Mouse (Mus musculus) liver, embryonic 11.5 days (tissue): ENCODE data around the gene Sned1. TPM values are rescaled to one million over a fixed set of nuclear protein-coding genes. Genes with fewer than 3 reads are reported as not detected.
A peak's percentile ranks its signal among the peaks of the same experiment; 100 is the strongest.

Source experiments
- ATAC-seq: fragments of 200-750 bp; cut with Nextera tagmentation; replicated peaks from 2 replicates; pipeline ENCODE4 v1.8.0; 2017; ENCODE audit warnings: moderate number of reproducible peaks, mild to moderate bottlenecking, moderate TSS enrichment, moderate library complexity; ENCODE audit not compliant: low FRiP score
- DNase-seq: peaks from one replicate; pipeline ENCODE4 v3.0.0-alpha.2; 2017; ENCODE audit warnings: low spot score
- H3K27ac ChIP-seq: fragments of 300-500 bp; sonication (generic); 2 replicates; pipeline ENCODE4 v1.5.1; 2014; ENCODE audit warnings: mild to moderate bottlenecking, low read depth, low read length, control low read depth
- H3K27me3 ChIP-seq: fragments of 300-500 bp; sonication (generic); replicated peaks from 2 replicates; pipeline ENCODE4 v1.6.1; 2014; ENCODE audit warnings: low read length, mixed read lengths; ENCODE audit not compliant: control insufficient read depth, insufficient read depth
- H3K36me3 ChIP-seq: fragments of 300-500 bp; sonication (generic); 2 replicates; pipeline ENCODE4 v1.6.1; 2014; ENCODE audit warnings: mild to moderate bottlenecking, low read length, moderate library complexity, mixed read lengths; ENCODE audit not compliant: control insufficient read depth, insufficient read depth
- H3K4me1 ChIP-seq: fragments of 300-500 bp; sonication (generic); replicated peaks from 2 replicates; pipeline ENCODE4 v1.6.1; 2014; ENCODE audit warnings: low read length, mixed read lengths; ENCODE audit not compliant: control insufficient read depth, insufficient read depth
- H3K4me2 ChIP-seq: fragments of 300-500 bp; sonication (generic); 2 replicates; pipeline ENCODE4 v1.6.1; 2014; ENCODE audit warnings: mild to moderate bottlenecking, control low read depth, moderate library complexity
- H3K4me3 ChIP-seq: fragments of 300-500 bp; sonication (generic); 2 replicates; pipeline ENCODE4 v1.5.1; 2014; ENCODE audit warnings: low read depth, low read length, control low read depth
- H3K9ac ChIP-seq: fragments of 300-500 bp; sonication (generic); 2 replicates; pipeline ENCODE4 v1.6.1; 2014; ENCODE audit warnings: low read depth, low read length, control low read depth
- H3K9me3 ChIP-seq: fragments of 300-500 bp; sonication (generic); 2 replicates; pipeline ENCODE4 v1.6.1; 2016; ENCODE audit warnings: low read length, inconsistent platforms, mixed read lengths; ENCODE audit not compliant: control insufficient read depth
- WGBS: fragments of 180-500 bp; shearing (Covaris S2); extraction: QIAGEN DNeasy Blood & Tissue Kit; methylation state at CpG from one replicate; pipeline ENCODE4 v1.1.7; 2014; 5-methylcytosine and 5-hydroxymethylcytosine counted together
- polyA plus RNA-seq: library from polyadenylated mRNA; unstranded; fragments of >200 nt; fragmentation: Nextera tagmentation; extraction: Ambion mirVana; gene quantifications from 2 replicates; pipeline ENCODE4 v1.2.1, GENCODE M21; 2014

The Sned1 gene
- polyA plus RNA-seq, 1 experiment from 2014 or later, result 2.3 TPM

DNA sequence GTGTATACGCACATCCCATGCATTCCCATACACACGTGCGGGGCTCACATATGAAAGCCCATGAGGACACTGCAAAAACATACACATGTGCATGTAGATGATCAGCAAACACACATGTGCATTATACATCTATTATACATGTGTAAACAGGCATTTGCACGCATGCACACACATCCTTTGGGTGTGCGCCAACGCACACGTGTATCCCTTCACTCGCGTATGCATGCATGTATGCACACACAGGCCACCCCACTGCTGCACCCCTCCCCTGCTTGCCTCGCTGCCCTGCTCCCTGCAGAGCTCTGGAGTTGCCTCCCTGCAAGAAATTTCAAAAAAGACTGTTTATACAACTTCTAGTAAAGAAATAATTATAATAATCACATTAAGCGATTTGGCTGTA, 24.6 kb upstream of the Sned1 start:
- no peaks in the 10 kb centered on the region for H3K36me3 ChIP-seq
- H3K27ac ChIP-seq, result peak overlapping the region; percentile 19; the same call in 1 of the 2 replicates
- no peak overlapping the region for H3K4me3 ChIP-seq
- ATAC-seq, result no peak
- no peaks in the 10 kb centered on the region for H3K9me3 ChIP-seq
- DNase-seq, result no peak
- no peak overlapping the region for H3K9ac ChIP-seq
- WGBS, result 82% methylated on average over 11 of the region's 11 CpGs
- no peak overlapping the region for H3K4me2 ChIP-seq
- no peaks in the 10 kb centered on the region for H3K27me3 ChIP-seq
- no peaks in the 10 kb centered on the region; the same call in 1 of the 2 replicates for H3K4me1 ChIP-seq

DNA sequence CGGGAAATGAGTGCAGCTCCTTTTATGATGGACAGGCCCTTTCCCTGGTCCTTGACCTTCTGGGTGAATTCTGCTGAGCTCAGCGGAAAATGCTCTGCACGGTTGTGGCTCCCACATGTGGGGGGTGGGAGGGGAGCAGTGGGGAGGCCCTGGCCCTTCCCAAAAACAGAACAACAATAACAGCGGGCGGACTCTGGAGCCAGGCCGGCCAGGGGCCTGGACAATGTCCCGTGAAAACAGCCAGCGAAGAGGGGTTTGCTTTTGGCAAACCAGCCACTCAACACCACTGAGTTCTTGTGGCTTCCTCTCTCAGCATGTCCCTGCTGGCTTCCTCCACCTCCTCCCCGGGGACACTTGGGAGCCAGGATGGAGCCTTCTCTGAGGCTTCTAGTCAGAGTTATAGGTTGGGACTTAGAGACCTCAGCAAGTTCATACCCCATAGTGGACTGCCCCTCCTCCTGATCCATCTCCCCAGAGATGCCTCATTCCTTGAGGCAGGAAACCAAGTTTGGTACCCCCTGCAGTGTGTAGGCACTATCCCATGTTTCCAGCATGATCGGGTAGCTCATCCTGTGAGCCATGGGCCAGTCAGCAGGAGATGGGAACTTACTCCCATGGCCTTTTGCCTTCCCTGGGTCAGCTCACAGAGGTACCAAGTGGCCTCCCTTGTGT, 24.0 kb upstream of the Sned1 start:
- no peak overlapping the region for H3K9ac ChIP-seq
- H3K4me1 ChIP-seq, result no peaks in the 10 kb centered on the region; the same call in 1 of the 2 replicates
- no peak overlapping the region for H3K4me3 ChIP-seq
- no peak for DNase-seq
- 53% methylated on average over 10 of the region's 10 CpGs for WGBS
- H3K9me3 ChIP-seq, result no peaks in the 10 kb centered on the region
- H3K27ac ChIP-seq, result no peak overlapping the region
- H3K36me3 ChIP-seq, result no peaks in the 10 kb centered on the region
- H3K4me2 ChIP-seq, result no peak overlapping the region
- no peaks in the 10 kb centered on the region for H3K27me3 ChIP-seq
- no peak for ATAC-seq

DNA sequence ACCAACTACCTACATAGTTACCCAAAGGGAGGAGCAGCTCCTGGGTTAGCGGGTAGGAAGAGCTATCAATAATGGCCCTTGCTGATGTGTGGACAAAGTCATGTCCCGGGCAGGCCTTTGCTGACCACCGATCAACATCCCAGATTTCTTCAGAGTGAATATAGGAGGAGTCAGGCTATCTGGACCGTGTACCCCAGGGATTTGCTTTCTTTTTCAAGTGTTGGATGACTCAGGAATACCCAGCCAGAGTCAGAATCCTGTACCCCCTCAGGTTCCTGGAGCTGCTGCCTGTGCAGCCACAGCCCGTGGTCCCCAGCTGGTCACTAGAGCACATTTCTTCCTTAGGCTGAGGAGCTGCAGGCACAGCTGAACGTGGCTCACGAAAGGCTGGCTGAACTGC, 23.2 kb upstream of the Sned1 start:
- H3K4me3 ChIP-seq, result no peak overlapping the region
- no peak overlapping the region for H3K9ac ChIP-seq
- H3K4me2 ChIP-seq, result no peak overlapping the region
- DNase-seq, result no peak
- H3K27ac ChIP-seq, result no peak overlapping the region
- ATAC-seq, result no peak
- WGBS, result 71% methylated on average over 7 of the region's 7 CpGs
- no peaks in the 10 kb centered on the region; the same call in 1 of the 2 replicates for H3K4me1 ChIP-seq
- H3K9me3 ChIP-seq, result no peaks in the 10 kb centered on the region
- H3K36me3 ChIP-seq, result no peaks in the 10 kb centered on the region
- no peaks in the 10 kb centered on the region for H3K27me3 ChIP-seq

DNA sequence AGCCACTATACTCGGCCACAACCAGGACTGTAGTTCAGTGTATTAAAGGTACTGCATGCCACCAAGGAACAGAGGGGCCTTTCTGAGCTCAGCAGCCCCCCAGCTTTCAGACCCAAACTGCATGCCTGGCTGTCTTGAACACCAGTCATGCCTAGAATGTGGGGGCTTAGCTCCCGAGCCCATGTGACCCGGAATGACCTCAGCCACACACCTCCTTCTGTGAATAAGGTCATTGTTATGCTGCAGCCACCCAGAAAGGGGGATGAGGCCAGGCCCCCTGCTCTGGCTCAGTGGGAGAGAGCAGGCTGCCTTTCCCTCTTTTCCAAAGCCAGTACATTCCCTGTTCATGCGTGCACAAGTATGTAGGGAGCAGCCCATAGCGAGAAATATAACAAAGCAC, 21.0 kb upstream of the Sned1 start:
- 61% methylated on average over 5 of the region's 5 CpGs for WGBS
- H3K27me3 ChIP-seq, result no peaks in the 10 kb centered on the region
- no peak overlapping the region for H3K4me3 ChIP-seq
- no peak overlapping the region for H3K27ac ChIP-seq
- H3K4me2 ChIP-seq, result no peak overlapping the region
- H3K9ac ChIP-seq, result no peak overlapping the region
- no peak for DNase-seq
- ATAC-seq, result no peak
- no peaks in the 10 kb centered on the region for H3K36me3 ChIP-seq
- H3K9me3 ChIP-seq, result no peaks in the 10 kb centered on the region
- no peaks in the 10 kb centered on the region; the same call in 1 of the 2 replicates for H3K4me1 ChIP-seq

DNA sequence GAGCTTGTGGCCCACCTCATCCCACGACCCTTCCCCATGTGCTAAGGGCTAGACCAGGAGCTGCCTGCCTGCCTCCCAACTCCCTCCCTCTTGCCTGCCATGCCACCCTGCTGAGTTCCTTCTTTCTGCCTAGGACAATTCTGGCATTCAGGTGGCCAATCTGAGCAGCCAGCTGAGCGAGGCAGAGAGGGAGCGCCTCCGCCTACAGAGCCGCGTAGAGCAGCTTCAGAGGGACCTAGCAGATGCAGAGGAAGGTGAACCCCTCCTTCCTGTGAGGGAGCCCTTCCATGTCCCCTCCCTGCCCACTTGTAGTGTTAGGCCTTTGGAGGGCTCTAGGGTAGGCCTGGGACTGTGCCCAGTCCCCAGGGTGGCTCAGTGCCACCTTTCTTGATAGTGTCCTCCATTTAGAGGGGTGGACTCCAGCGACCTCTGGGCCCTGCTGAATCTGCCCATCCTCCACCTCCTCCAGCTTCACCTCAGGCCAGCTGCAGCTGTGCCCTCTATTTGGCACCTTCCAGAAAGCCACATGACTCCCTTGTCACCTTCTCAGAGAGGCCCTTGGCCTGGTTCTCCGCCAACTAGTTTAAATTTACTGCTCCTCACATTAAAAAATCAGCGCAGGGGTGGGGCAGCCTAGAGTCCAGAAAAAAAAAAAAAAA, 18.7 kb upstream of the Sned1 start:
- Histone ChIP-seq H3K9ac (no peak overlapping the region), H3K27me3 (no peaks in the 10 kb centered on the region), H3K9me3 (no peaks in the 10 kb centered on the region), H3K4me1 (no peaks in the 10 kb centered on the region; the same call in 1 of the 2 replicates), H3K4me2 (no peak overlapping the region), H3K27ac (no peak overlapping the region), H3K36me3 (no peaks in the 10 kb centered on the region), H3K4me3 (no peak overlapping the region)
- 77% methylated on average over 9 of the region's 9 CpGs for WGBS
- ATAC-seq, result no peak
- DNase-seq, result no peak

DNA sequence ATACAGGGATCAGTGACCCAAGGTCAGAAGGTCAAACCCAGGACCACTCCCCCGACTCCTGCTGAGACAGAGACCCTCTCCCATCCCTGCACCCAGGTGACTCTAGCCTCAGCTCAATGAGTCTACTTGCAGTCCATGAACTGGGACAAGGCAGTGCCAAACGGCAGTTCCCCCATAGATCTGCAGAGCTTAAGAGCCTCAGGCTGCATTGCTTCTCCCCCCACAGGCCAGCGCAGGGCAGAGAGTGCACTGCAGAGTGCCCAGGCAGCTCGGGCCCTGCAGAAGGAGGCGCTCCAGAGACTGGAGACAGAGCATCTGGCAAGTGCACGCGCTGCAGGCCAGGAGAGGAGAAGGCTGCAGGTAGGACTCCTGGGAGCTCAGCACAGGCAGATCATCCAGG, 18.1 kb upstream of the Sned1 start:
- Histone ChIP-seq H3K4me3 (no peak overlapping the region), H3K4me2 (no peak overlapping the region), H3K9me3 (no peaks in the 10 kb centered on the region), H3K9ac (no peak overlapping the region), H3K36me3 (no peaks in the 10 kb centered on the region), H3K27me3 (no peaks in the 10 kb centered on the region), H3K4me1 (no peaks in the 10 kb centered on the region), H3K27ac (no peak overlapping the region)
- DNase-seq, result no peak
- 61% methylated on average over 7 of the region's 7 CpGs for WGBS
- ATAC-seq, result no peak

DNA sequence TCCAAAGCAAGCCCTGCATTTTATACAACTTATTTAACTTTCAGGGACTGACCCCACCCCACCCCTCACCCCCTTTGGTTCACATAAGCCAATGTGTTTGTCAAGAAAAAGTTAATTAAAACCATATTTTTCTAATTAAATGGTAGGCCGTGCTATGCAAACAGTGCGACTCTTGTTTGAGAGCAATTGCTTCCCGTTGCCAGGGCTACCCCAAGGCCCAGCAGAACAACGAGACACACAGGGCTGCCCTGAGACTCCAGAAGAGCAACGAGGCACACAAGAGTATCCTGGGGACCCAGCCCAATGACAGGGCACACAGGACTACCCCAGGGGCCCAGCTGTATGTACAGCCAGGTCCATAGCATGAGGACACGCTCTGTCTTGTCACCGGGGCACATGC, 14.9 kb upstream of the Sned1 start:
- ATAC-seq, result no peak; the same call in 1 of the 2 replicates
- H3K4me2 ChIP-seq, result no peak overlapping the region
- 72% methylated on average over 7 of the region's 7 CpGs for WGBS
- no peaks in the 10 kb centered on the region for H3K4me1 ChIP-seq
- no peak for DNase-seq
- no peaks in the 10 kb centered on the region for H3K36me3 ChIP-seq
- H3K9me3 ChIP-seq, result no peaks in the 10 kb centered on the region
- no peak overlapping the region for H3K9ac ChIP-seq
- peaks cover 4% of the 10 kb centered on the region; the same call in 1 of the 2 replicates for H3K27me3 ChIP-seq
- no peak overlapping the region for H3K27ac ChIP-seq
- H3K4me3 ChIP-seq, result no peak overlapping the region

DNA sequence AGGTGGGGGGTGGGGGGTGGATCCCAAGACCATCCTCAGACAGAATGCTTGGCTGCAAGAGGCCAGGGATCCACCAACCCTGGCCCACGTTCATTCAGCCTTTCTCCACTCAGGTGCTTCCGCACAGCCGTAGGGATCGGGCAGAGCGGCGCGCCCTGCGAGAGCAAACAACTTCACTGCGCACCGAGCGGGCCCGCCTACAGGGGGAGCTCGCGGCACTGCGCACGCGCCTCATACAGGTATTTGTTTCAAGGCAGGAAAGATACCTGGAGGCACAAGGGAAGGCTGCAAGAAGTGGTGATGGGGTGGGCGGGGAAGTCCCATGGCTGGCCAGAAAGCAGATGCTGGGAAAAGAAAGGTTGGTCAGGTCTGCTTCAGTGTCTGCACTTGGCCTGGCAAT, 11.7 kb upstream of the Sned1 start:
- Histone ChIP-seq H3K27ac (no peak overlapping the region), H3K4me1 (no peaks in the 10 kb centered on the region), H3K27me3 (peaks cover 4% of the 10 kb centered on the region; the same call in 1 of the 2 replicates), H3K9ac (no peak overlapping the region), H3K4me2 (no peak overlapping the region), H3K4me3 (no peak overlapping the region), H3K9me3 (no peaks in the 10 kb centered on the region), H3K36me3 (no peaks in the 10 kb centered on the region)
- 6% methylated on average over 18 of the region's 18 CpGs for WGBS
- no peak for ATAC-seq
- peak; percentile 50 for DNase-seq

DNA sequence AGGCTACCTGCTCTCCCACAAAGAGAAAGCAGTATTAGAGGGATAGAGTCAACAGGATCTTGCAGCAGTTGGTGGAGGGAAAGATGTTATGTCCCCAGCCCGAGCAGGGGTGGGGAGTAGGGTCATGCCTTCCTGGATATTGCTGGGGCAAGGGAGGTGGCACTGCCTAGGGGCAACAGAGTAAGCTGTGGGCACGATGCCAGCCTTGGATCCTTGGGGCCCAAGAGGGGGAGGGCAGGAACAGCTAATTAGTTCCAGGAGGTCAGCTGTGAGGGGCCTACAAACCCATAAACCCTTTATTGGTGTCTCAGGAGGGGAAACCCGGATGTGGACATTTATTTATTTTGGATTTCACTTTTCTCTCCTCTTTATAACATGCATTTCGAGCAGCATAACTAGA, 10.4 kb upstream of the Sned1 start:
- no peaks in the 10 kb centered on the region for H3K9me3 ChIP-seq
- no peak overlapping the region for H3K9ac ChIP-seq
- H3K4me2 ChIP-seq, result no peak overlapping the region
- no peak overlapping the region for H3K27ac ChIP-seq
- ATAC-seq (no peak), DNase-seq (no peak)
- peaks cover 4% of the 10 kb centered on the region; the same call in 1 of the 2 replicates for H3K27me3 ChIP-seq
- 44% methylated on average over 4 of the region's 4 CpGs for WGBS
- no peak overlapping the region for H3K4me3 ChIP-seq
- H3K36me3 ChIP-seq, result no peaks in the 10 kb centered on the region
- H3K4me1 ChIP-seq, result no peaks in the 10 kb centered on the region
